Mouse (Mus musculus) liver, postnatal 0 days (tissue): ENCODE data around the gene Prex1. TPM values are rescaled to one million over a fixed set of nuclear protein-coding genes. Genes with fewer than 3 reads are reported as not detected.
A peak's percentile ranks its signal among the peaks of the same experiment; 100 is the strongest.

Experiments
- ATAC-seq: fragments of 200-750 bp; cut with Nextera tagmentation; 2 replicates; pipeline ENCODE4 v1.8.0; 2017; ENCODE audit warnings: mild to moderate bottlenecking, moderate library complexity
- DNase-seq: peaks from one replicate; pipeline ENCODE4 v3.0.0-alpha.2; 2016
- H3K27ac ChIP-seq: fragments of 300-500 bp; sonication (generic); 2 replicates; pipeline ENCODE4 v1.5.1; 2014; ENCODE audit warnings: antibody characterized with exemption, moderate library complexity, mild to moderate bottlenecking, low read depth
- H3K27me3 ChIP-seq: fragments of 300-500 bp; sonication (generic); 2 replicates; pipeline ENCODE4 v1.6.1; 2014; ENCODE audit warnings: low read length, control low read depth, mixed read lengths; ENCODE audit not compliant: insufficient read depth
- H3K36me3 ChIP-seq: fragments of 300-500 bp; sonication (generic); replicated peaks from 2 replicates; pipeline ENCODE4 v1.6.1; 2014; ENCODE audit warnings: mild to moderate bottlenecking, control low read depth, low read length, moderate library complexity, mixed read lengths; ENCODE audit not compliant: insufficient read depth
- H3K4me1 ChIP-seq: fragments of 300-500 bp; sonication (generic); 2 replicates; pipeline ENCODE4 v1.6.1; 2014; ENCODE audit warnings: antibody characterized with exemption, mild to moderate bottlenecking, control low read depth; ENCODE audit not compliant: insufficient read depth
- H3K4me2 ChIP-seq: fragments of 300-500 bp; sonication (generic); 2 replicates; pipeline ENCODE4 v1.6.1; 2014; ENCODE audit warnings: low read depth, mild to moderate bottlenecking, low read length, moderate library complexity, mixed read lengths
- H3K4me3 ChIP-seq: fragments of 300-500 bp; sonication (generic); 2 replicates; pipeline ENCODE4 v1.5.1; 2014; ENCODE audit warnings: low read depth, low read length
- H3K9ac ChIP-seq: fragments of 300-500 bp; sonication (generic); replicated peaks from 2 replicates; pipeline ENCODE4 v1.6.1; 2014; ENCODE audit warnings: mild to moderate bottlenecking, moderate library complexity
- H3K9me3 ChIP-seq: fragments of 300-500 bp; sonication (generic); 2 replicates; pipeline ENCODE4 v1.6.1; 2016; ENCODE audit warnings: mild to moderate bottlenecking, control low read depth, low read length, mixed read lengths
- CTCF ChIP-seq: sonication (generic); IDR thresholded peaks from 2 replicates; pipeline ENCODE4 v1.5.1; 2016; ENCODE audit warnings: antibody characterized with exemption, low read depth
- EP300 ChIP-seq: IDR thresholded peaks from 2 replicates; pipeline ENCODE4 v1.6.1; 2016; ENCODE audit warnings: antibody characterized with exemption, low read depth, mild to moderate bottlenecking
- WGBS: fragments of 180-500 bp; shearing (Covaris S2); extraction: QIAGEN DNeasy Blood & Tissue Kit; methylation state at CpG from one replicate; pipeline ENCODE4 v1.1.7; 2014; ENCODE audit not compliant: insufficient replicate concordance; 5-methylcytosine and 5-hydroxymethylcytosine counted together
- polyA plus RNA-seq: library from polyadenylated mRNA; unstranded; fragments of >200 nt; fragmentation: Nextera tagmentation; extraction: Ambion mirVana; gene quantifications from 2 replicates; pipeline ENCODE4 v1.2.1, GENCODE M21; 2015

Gene Prex1
- polyA plus RNA-seq, 1 experiment from 2014 or later = 6.3 TPM

DNA sequence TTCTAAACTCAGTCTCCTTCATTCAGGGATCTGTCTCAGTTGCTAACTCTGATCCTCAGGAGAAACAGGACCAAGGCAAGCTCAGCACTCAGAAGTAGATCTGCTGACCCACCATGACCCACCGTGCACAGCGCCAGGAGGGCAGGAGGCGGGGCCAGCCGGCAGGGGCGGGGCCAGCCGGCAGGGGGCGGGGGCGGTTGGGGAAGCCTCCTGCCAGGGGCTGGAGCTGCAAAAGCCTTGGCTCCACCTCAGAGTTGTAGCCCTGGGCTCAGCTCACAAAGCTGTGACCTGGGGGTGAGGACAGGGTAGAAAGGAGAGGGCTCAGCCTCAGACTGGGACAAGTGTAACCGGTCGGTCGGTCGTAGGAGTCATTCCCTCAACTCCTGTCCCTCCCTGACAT, 38.9 kb downstream of the Prex1 start:
- Histone ChIP-seq H3K36me3 (no peaks in the 10 kb centered on the region), H3K4me1 (peaks cover 23% of the 10 kb centered on the region), H3K27me3 (no peaks in the 10 kb centered on the region), H3K4me3 (no peak overlapping the region), H3K9me3 (no peaks in the 10 kb centered on the region), H3K4me2 (no peak overlapping the region), H3K27ac (no peak overlapping the region), H3K9ac (no peak overlapping the region)
- WGBS = 18% methylated on average over 12 of the region's 12 CpGs
- peak; percentile 31 for ATAC-seq
- TF ChIP-seq CTCF (no peak), EP300 (no peak)
- DNase-seq = peak; percentile 54

DNA sequence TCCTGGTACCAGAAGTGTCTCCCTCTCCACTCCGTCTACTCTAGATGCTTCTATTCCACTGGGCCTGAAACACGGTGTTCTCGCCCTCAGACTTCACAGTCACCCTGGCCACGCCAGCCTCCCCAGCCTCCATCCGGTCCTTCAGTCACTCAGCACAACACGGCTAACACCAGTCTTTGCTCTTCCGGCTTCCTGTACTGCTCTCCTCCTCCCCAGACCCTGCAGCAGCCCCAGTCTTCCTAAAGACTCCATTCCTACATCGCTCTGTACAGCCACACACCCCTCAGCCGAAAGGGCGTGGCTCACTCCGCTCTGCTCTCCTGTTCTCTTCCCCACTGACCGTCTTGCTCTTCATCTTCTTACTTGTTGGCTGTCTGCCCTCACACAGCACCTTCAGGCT, 39.7 kb downstream of the Prex1 start:
- peaks cover 23% of the 10 kb centered on the region for H3K4me1 ChIP-seq
- 77% methylated on average over 12 of the region's 12 CpGs for WGBS
- no peak overlapping the region for H3K4me3 ChIP-seq
- no peaks in the 10 kb centered on the region for H3K9me3 ChIP-seq
- no peaks in the 10 kb centered on the region for H3K36me3 ChIP-seq
- ATAC-seq = no peak
- H3K4me2 ChIP-seq = no peak overlapping the region
- no peaks in the 10 kb centered on the region for H3K27me3 ChIP-seq
- no peak for DNase-seq
- TF ChIP-seq EP300 = no peak
- TF ChIP-seq CTCF = no peak
- H3K27ac ChIP-seq = no peak overlapping the region
- H3K9ac ChIP-seq = no peak overlapping the region

DNA sequence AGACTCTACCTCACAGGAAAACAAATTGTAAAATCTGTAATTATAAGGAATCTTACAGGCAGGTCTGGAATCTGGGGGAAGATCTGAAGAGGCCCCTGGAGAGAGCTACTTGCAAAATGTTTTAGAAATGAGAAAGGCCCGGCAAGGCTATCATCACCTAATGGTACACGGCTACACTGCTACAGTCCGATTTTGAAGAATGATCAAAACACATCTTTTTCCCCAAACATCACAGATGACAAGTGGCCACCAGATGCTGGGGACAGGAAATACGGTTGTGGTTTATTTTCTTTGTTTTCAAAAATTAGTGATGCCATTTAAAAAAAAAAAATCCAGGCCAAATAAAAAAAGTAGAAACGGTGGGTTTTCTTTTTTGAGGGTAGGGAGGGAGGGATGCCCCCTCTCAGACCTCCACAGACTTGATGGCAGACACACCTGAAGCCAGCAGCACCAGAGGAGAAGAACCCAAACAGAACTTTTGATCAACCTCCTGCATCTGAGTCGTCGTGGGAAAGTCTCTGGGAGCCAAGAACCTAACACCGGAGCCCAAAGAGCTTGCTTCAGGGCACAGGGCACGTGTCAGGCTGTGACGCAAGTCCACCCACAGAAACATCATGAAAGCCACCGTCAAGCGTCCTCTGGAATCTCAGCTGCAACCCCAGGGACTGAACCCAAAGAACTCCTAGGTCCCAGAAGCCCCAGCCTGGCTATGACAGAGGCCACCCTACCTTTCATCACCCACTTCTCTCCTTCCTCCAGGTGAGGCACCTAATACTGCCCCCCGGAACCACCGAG, 41.3 kb downstream of the Prex1 start:
- Histone ChIP-seq H3K27me3 (no peaks in the 10 kb centered on the region), H3K4me2 (no peak overlapping the region), H3K4me3 (no peak overlapping the region), H3K36me3 (no peaks in the 10 kb centered on the region), H3K9ac (no peak overlapping the region), H3K9me3 (no peaks in the 10 kb centered on the region), H3K4me1 (peaks cover 20% of the 10 kb centered on the region), H3K27ac (no peak overlapping the region)
- no peak for TF ChIP-seq CTCF
- ATAC-seq = no peak
- DNase-seq = no peak
- 54% methylated on average over 14 of the region's 14 CpGs for WGBS

DNA sequence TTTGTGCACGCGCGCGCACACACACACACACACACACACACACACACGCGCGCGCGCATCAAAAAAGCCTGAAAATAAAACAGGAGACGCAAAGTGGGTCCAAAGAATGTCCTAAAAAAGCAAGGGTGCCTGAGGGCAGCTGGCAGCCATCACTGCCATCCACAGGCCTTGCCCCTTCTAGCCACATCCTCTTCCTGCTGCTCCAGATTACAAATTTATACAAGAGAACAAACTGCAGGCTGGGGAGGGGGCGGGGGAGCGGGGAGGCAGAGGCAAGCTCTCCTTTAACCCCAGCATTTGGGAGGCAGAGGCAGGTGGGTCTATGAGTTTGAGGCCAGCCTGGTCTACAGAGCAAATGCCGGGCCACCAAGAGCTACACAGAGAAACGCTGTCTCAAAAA, 42.0 kb downstream of the Prex1 start:
- Histone ChIP-seq H3K27ac (no peak overlapping the region), H3K4me2 (no peak overlapping the region), H3K27me3 (no peaks in the 10 kb centered on the region), H3K4me1 (peaks cover 22% of the 10 kb centered on the region), H3K4me3 (no peak overlapping the region), H3K9me3 (no peaks in the 10 kb centered on the region), H3K36me3 (no peaks in the 10 kb centered on the region), H3K9ac (no peak overlapping the region)
- WGBS = 65% methylated on average over 14 of the region's 14 CpGs
- TF ChIP-seq CTCF (no peak), EP300 (no peak)
- no peak for ATAC-seq
- no peak for DNase-seq

DNA sequence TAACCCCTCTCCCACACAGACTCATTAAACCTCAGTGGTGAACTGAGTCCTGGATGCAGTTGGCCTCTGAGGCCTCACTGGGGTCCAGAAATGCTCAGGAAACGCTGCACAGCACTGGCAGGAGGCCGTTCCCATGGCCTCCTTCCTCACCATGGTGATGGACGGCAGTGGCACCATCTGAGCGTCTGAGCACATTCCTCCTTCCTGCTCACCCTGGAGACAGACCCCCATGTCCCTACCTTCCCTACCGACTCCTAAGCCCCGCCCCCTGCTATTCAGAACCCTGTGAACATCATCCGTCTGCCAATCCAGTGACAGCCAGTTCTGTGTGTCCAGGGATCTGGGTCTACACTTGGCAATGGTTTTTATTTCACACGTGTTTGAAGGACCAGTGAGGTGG, 42.6 kb downstream of the Prex1 start:
- Histone ChIP-seq H3K4me3 (no peak overlapping the region), H3K9me3 (no peaks in the 10 kb centered on the region), H3K27me3 (no peaks in the 10 kb centered on the region), H3K4me2 (no peak overlapping the region), H3K27ac (no peak overlapping the region), H3K4me1 (peaks cover 23% of the 10 kb centered on the region), H3K36me3 (no peaks in the 10 kb centered on the region), H3K9ac (no peak overlapping the region)
- TF ChIP-seq CTCF (no peak), EP300 (no peak)
- ATAC-seq (no peak), DNase-seq (no peak)
- 37% methylated on average over 7 of the region's 8 CpGs for WGBS

DNA sequence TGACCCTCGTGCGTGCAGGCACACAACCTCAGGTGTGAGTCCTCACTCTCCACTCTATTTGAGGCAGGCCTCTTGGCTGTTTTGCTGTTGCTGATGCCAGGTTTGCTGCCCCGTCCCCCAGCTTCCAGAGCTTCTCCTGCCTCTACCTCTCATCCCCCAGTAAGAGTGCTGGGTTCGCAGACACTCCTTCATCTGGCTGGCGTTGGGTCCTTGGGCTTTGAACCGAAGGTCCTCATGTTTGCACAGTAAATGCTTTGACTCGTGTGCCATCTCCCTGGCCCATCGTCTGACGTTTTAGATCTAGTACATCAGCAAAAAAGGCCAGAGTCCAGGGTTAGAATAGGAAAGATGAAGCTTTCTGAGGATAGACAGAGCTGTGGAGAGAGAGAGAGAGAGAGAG, 43.7 kb downstream of the Prex1 start:
- Histone ChIP-seq H3K27ac (no peak overlapping the region), H3K4me1 (peaks cover 31% of the 10 kb centered on the region)
- TF ChIP-seq CTCF = no peak
- TF ChIP-seq EP300 = no peak

More for the DNA sequence above, 43.7 kb downstream of the Prex1 start:
- Histone ChIP-seq H3K27me3 (no peaks in the 10 kb centered on the region), H3K9ac (no peak overlapping the region), H3K9me3 (no peaks in the 10 kb centered on the region), H3K4me3 (no peak overlapping the region), H3K36me3 (no peaks in the 10 kb centered on the region), H3K4me2 (no peak overlapping the region)
- WGBS = 77% methylated on average over 9 of the region's 9 CpGs
- ATAC-seq (no peak), DNase-seq (no peak)
